Mouse (Mus musculus) heart, embryonic 14.5 days (tissue): ENCODE data around the gene Pgr. TPM values are rescaled to one million over a fixed set of nuclear protein-coding genes. Genes with fewer than 3 reads are reported as not detected.

Experiments
- ATAC-seq: fragments of 200-750 bp; cut with Nextera tagmentation; 2 replicates; pipeline ENCODE4 v1.8.0; 2017; ENCODE audit warnings: low read depth, moderate TSS enrichment; ENCODE audit not compliant: insufficient number of reproducible peaks, insufficient read depth, low FRiP score
- H3K27ac ChIP-seq, 2 experiments: fragments of 200-500 bp in 1 of 2; fragments of 300-500 bp in 1 of 2; sonication (generic) in 1 of 2; replicated peaks in 1 of 2; 2 replicates each; pipeline ENCODE4 v1.5.1; 2012 to 2014; ENCODE audit warnings: low read depth in 2 of 2, low read length in 2 of 2, control low read depth in 1 of 2, mild to moderate bottlenecking in 1 of 2, mixed read lengths in 1 of 2; ENCODE audit not compliant: control insufficient read depth in 1 of 2, insufficient read depth in 1 of 2
- H3K27me3 ChIP-seq: fragments of 300-500 bp; sonication (generic); 2 replicates; pipeline ENCODE4 v1.6.1; 2014; ENCODE audit warnings: mild to moderate bottlenecking, low read length, control low read depth; ENCODE audit not compliant: control insufficient read depth, insufficient read depth
- H3K36me3 ChIP-seq: fragments of 300-500 bp; sonication (generic); 2 replicates; pipeline ENCODE4 v1.6.1; 2014; ENCODE audit warnings: mild to moderate bottlenecking, control low read depth, low read length, mixed read lengths; ENCODE audit not compliant: control insufficient read depth, insufficient read depth
- H3K4me1 ChIP-seq, 2 experiments: fragments of 200-500 bp in 1 of 2; fragments of 300-500 bp in 1 of 2; sonication (generic) in 1 of 2; 2 replicates each; pipeline ENCODE4 v1.6.1; 2012 to 2014; ENCODE audit warnings: low read length in 2 of 2, control low read depth in 1 of 2, mixed read lengths in 1 of 2; ENCODE audit not compliant: control insufficient read depth in 2 of 2, insufficient read depth in 2 of 2
- H3K4me2 ChIP-seq: fragments of 300-500 bp; sonication (generic); 2 replicates; pipeline ENCODE4 v1.6.1; 2014; ENCODE audit warnings: mild to moderate bottlenecking, low read length
- H3K4me3 ChIP-seq, 2 experiments: fragments of 200-500 bp in 1 of 2; fragments of 300-500 bp in 1 of 2; sonication (generic) in 1 of 2; 2 replicates each; pipeline ENCODE4 v1.5.1; 2012 to 2014; ENCODE audit warnings: low read length in 2 of 2, mild to moderate bottlenecking in 2 of 2, control low read depth in 1 of 2, low read depth in 1 of 2, moderate library complexity in 1 of 2; ENCODE audit not compliant: control insufficient read depth in 1 of 2, insufficient read depth in 1 of 2
- H3K9ac ChIP-seq: fragments of 300-500 bp; sonication (generic); 2 replicates; pipeline ENCODE4 v1.6.1; 2014; ENCODE audit warnings: mild to moderate bottlenecking, low read length
- H3K9me3 ChIP-seq: fragments of 300-500 bp; sonication (generic); 2 replicates; pipeline ENCODE4 v1.6.1; 2016; ENCODE audit warnings: low read length, control low read depth; ENCODE audit not compliant: control insufficient read depth
- WGBS: fragments of 180-500 bp; shearing (Covaris S2); extraction: QIAGEN DNeasy Blood & Tissue Kit; methylation state at CpG from one replicate; pipeline ENCODE4 v1.1.7; 2014; 5-methylcytosine and 5-hydroxymethylcytosine counted together
- polyA plus RNA-seq: library from polyadenylated mRNA; unstranded; fragments of >200 nt; fragmentation: Nextera tagmentation; extraction: Ambion mirVana; gene quantifications from 2 replicates; pipeline ENCODE4 v1.2.1, GENCODE M21; 2014

Gene Pgr
- polyA plus RNA-seq, 1 experiment from 2014 or later: 0.09 TPM

DNA sequence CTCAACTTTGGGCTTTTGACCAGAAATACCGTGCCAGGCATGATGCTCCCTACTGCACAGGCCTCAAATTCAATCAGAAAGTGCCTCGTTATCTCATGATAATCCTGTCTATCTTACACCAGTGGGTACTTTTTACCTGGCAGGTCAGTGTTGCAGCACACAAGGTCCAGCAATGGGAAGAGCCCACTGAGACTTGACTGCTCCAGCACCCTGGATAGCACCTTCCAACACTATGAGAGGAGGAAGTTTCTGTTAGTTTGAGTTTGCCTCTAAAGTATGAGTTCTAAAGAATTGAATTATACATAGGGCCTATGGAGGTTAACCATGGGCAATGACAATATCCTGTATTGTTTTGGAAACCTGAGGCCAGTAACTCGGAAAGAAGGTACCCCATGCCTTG lies 82.7 kb downstream of the Pgr start:
- Histone ChIP-seq H3K9ac (no peak overlapping the region), H3K27me3 (no peaks in the 10 kb centered on the region), H3K4me3 (no peak overlapping the region), H3K36me3 (no peaks in the 10 kb centered on the region), H3K4me2 (no peak overlapping the region), H3K27ac (no peak overlapping the region), H3K9me3 (no peaks in the 10 kb centered on the region), H3K4me1 (no peaks in the 10 kb centered on the region)
- ATAC-seq: no peak
- WGBS: 64% methylated on average over 3 of the region's 3 CpGs

DNA sequence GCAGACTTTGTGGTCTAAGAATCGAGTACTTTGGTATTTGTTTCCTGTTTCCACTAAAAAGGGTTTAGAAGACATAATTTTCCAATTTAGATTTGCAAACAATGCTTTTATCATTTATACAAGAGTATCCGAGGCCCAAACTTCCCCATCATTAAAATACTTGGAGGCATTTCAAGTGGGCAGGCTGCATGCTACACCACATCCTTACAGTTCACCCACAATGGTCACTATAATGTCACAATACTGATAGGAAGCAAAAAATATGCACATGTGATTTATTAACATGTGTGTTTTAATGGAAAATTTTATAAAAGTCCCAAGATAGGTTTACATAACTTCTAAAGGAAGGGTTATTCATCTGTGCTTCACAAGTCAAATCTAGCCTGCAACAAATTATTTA lies 96.9 kb downstream of the Pgr start:
- no peak overlapping the region for H3K4me3 ChIP-seq
- H3K27ac ChIP-seq: no peak overlapping the region
- H3K9me3 ChIP-seq: no peaks in the 10 kb centered on the region
- no peaks in the 10 kb centered on the region for H3K27me3 ChIP-seq
- no peaks in the 10 kb centered on the region for H3K36me3 ChIP-seq
- H3K9ac ChIP-seq: no peak overlapping the region
- ATAC-seq: no peak
- H3K4me1 ChIP-seq: no peaks in the 10 kb centered on the region
- no peak overlapping the region for H3K4me2 ChIP-seq
- 66% methylated on average over 2 of the region's 2 CpGs for WGBS

DNA sequence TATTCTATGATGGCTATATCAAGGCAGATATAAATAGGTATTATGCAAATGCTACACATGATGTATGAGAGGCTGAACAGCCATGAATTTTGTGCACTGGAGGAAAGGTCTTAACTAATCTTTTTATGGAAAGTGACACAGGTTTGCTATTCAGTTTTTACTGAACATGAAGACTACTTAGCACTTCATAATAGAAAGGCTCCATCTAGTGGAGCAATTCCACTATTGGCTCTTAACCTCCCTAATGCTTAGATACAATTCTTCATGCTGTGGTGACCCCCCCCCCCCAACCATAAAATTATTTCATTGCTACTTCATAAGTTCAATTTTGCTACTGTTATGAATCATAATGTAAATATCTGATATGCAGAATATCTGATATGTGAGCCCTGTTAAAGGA lies 101.5 kb downstream of the Pgr start:
- H3K27ac ChIP-seq: no peak overlapping the region
- H3K4me3 ChIP-seq: no peak overlapping the region
- H3K4me2 ChIP-seq: no peak overlapping the region
- no peak for ATAC-seq
- H3K4me1 ChIP-seq: no peaks in the 10 kb centered on the region
- peaks cover 6% of the 10 kb centered on the region; the same call in 1 of the 2 replicates for H3K36me3 ChIP-seq
- H3K27me3 ChIP-seq: no peaks in the 10 kb centered on the region
- H3K9me3 ChIP-seq: no peaks in the 10 kb centered on the region
- H3K9ac ChIP-seq: no peak overlapping the region

DNA sequence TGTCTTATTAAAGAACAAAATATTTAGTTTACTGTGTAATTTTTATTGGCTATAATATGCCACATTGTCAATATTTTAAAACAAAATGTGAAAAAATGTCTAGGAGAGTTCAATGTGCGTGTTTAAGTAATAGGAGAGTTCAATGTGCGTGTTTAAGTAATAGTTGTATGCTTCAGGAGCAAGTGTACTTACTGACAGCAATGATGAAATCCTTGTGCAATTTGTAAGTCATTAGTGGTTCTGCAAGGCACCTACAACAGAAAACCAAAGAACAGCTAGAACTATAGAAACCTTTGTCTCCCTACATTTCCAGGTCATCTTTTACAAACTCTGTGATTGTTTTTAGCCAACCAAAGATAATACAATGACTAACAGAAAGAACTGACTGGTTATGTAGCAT lies 115.5 kb downstream of the Pgr start:
- Histone ChIP-seq H3K9me3 (no peaks in the 10 kb centered on the region), H3K27ac (no peak overlapping the region), H3K27me3 (no peaks in the 10 kb centered on the region), H3K9ac (no peak overlapping the region), H3K4me1 (no peaks in the 10 kb centered on the region), H3K4me3 (no peak overlapping the region), H3K36me3 (peaks cover 3% of the 10 kb centered on the region; the same call in 1 of the 2 replicates), H3K4me2 (no peak overlapping the region)
- no peak for ATAC-seq
- WGBS: 85% methylated on average over 2 of the region's 2 CpGs

Other genes starting within 250 kb of the Pgr start
- not detected in 2 replicates for gene Gm16485, start 72.0 kb downstream of the Pgr start, polyA plus RNA-seq